Mouse (Mus musculus) limb, embryonic 13.5 days (tissue): ENCODE measurements around the gene Myo15. TPM values are rescaled to one million over a fixed set of nuclear protein-coding genes. Genes with fewer than 3 reads are reported as not detected.
"Not testable (repeated sequence)": the region's sequence is repeated elsewhere in the genome, so short reads cannot be mapped to it uniquely, and the experiment has no call there.

Source experiments
- ATAC-seq: fragments of 200-750 bp; cut with Nextera tagmentation; 2 replicates; pipeline ENCODE4 v1.8.0; 2017; ENCODE audit warnings: low read depth, moderate number of reproducible peaks, moderate TSS enrichment; ENCODE audit not compliant: low FRiP score
- H3K27ac ChIP-seq: fragments of 300-500 bp; sonication (generic); 2 replicates; pipeline ENCODE4 v1.5.1; 2015; ENCODE audit warnings: inconsistent platforms, mild to moderate bottlenecking, moderate library complexity
- H3K27me3 ChIP-seq: fragments of 300-500 bp; sonication (generic); 2 replicates; pipeline ENCODE4 v1.6.1; 2015; ENCODE audit warnings: mild to moderate bottlenecking, inconsistent platforms
- H3K36me3 ChIP-seq: fragments of 300-500 bp; sonication (generic); 2 replicates; pipeline ENCODE4 v1.6.1; 2015; ENCODE audit warnings: inconsistent platforms, mild to moderate bottlenecking, moderate library complexity
- H3K4me1 ChIP-seq: fragments of 300-500 bp; sonication (generic); 2 replicates; pipeline ENCODE4 v1.6.1; 2015; ENCODE audit warnings: inconsistent platforms
- H3K4me2 ChIP-seq: fragments of 300-500 bp; sonication (generic); replicated peaks from 2 replicates; pipeline ENCODE4 v1.6.1; 2015; ENCODE audit warnings: inconsistent platforms, mild to moderate bottlenecking, moderate library complexity
- H3K4me3 ChIP-seq: fragments of 300-500 bp; sonication (generic); 2 replicates; pipeline ENCODE4 v1.5.1; 2015; ENCODE audit warnings: moderate library complexity, mild to moderate bottlenecking, inconsistent platforms
- H3K9ac ChIP-seq: fragments of 300-500 bp; sonication (generic); 2 replicates; pipeline ENCODE4 v1.6.1; 2015; ENCODE audit warnings: mild to moderate bottlenecking, inconsistent platforms
- H3K9me3 ChIP-seq: fragments of 300-500 bp; sonication (generic); 2 replicates; pipeline ENCODE4 v1.6.1; 2016; ENCODE audit warnings: inconsistent platforms
- WGBS: fragments of 180-500 bp; shearing (Covaris S2); methylation state at CpG from one replicate; pipeline ENCODE4 v1.1.7; 2015; 5-methylcytosine and 5-hydroxymethylcytosine counted together
- polyA plus RNA-seq: library from polyadenylated mRNA; unstranded; fragments of >200 nt; fragmentation: Nextera tagmentation; extraction: Ambion mirVana; gene quantifications from 2 replicates; pipeline ENCODE4 v1.2.1, GENCODE M21; 2015

Myo15 gene
- polyA plus RNA-seq, 1 experiment from 2014 or later, result 0.76 TPM

DNA sequence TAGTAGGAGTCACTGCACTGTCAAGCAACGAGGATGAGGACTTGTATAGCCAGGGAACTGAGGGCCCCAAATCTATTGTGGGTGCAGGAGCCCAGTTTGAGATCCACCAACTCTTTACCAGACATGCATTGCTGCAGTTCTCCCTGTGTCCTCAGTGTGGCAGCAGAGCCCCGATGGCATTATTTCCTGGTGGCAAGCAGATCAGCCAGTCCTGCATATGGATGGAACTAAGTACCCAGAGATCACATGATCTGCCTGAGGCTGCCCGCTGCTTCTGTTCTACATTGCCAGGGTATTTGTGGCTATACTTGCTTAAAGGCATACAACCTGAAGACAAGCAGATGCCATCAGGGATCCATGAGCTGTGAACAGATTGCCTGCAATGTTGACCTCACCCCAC is 90.2 kb downstream of the Myo15 start:
- H3K9me3 ChIP-seq, result no peaks in the 10 kb centered on the region
- ATAC-seq, result no peak
- H3K27me3 ChIP-seq, result no peaks in the 10 kb centered on the region
- H3K27ac ChIP-seq, result no peak overlapping the region
- no peak overlapping the region for H3K4me3 ChIP-seq
- H3K4me1 ChIP-seq, result no peaks in the 10 kb centered on the region
- H3K36me3 ChIP-seq, result peaks cover 47% of the 10 kb centered on the region
- no peak overlapping the region for H3K9ac ChIP-seq
- H3K4me2 ChIP-seq, result no peak overlapping the region
- 15% methylated on average over 3 of the region's 3 CpGs for WGBS

- H3K9me3 ChIP-seq, H3K4me2 ChIP-seq, H3K4me1 ChIP-seq, H3K36me3 ChIP-seq, H3K27me3 ChIP-seq, ATAC-seq, H3K9ac ChIP-seq, H3K27ac ChIP-seq, H3K4me3 ChIP-seq: not testable (repeated sequence)
- WGBS, result 76% methylated on average over 12 of the region's 12 CpGs
Observed at GRCm38 (mm10) chr11:60574006-60574405, 104.9 kb downstream of the Myo15 start.

Other genes starting within 250 kb of the Myo15 start
- gene Srebf1, start 246.8 kb upstream of the Myo15 start, polyA plus RNA-seq, result 64.5 and 65.7 TPM in 2 replicates
- 26.4 and 27.9 TPM in 2 replicates for gene Tom1l2, start 116.4 kb upstream of the Myo15 start, polyA plus RNA-seq
- gene Drc3, start 116.0 kb upstream of the Myo15 start, polyA plus RNA-seq, result 1.0 and 1.5 TPM in 2 replicates
- gene Gid4, start 52.2 kb upstream of the Myo15 start, polyA plus RNA-seq, result 23.5 and 24.9 TPM in 2 replicates
- 52.4 and 54.8 TPM in 2 replicates for gene Atpaf2, start 50.9 kb upstream of the Myo15 start, polyA plus RNA-seq
- 120 and 129 TPM in 2 replicates for gene Drg2, start 14.7 kb upstream of the Myo15 start, polyA plus RNA-seq
- 34.4 and 36.7 TPM in 2 replicates for gene Alkbh5, start 67.0 kb downstream of the Myo15 start, polyA plus RNA-seq
- 76.6 and 83.9 TPM in 2 replicates for gene Llgl1, start 230.4 kb downstream of the Myo15 start, polyA plus RNA-seq